ENCODE assay signal across 8 mouse cellular contexts in the genomic region with DNA sequence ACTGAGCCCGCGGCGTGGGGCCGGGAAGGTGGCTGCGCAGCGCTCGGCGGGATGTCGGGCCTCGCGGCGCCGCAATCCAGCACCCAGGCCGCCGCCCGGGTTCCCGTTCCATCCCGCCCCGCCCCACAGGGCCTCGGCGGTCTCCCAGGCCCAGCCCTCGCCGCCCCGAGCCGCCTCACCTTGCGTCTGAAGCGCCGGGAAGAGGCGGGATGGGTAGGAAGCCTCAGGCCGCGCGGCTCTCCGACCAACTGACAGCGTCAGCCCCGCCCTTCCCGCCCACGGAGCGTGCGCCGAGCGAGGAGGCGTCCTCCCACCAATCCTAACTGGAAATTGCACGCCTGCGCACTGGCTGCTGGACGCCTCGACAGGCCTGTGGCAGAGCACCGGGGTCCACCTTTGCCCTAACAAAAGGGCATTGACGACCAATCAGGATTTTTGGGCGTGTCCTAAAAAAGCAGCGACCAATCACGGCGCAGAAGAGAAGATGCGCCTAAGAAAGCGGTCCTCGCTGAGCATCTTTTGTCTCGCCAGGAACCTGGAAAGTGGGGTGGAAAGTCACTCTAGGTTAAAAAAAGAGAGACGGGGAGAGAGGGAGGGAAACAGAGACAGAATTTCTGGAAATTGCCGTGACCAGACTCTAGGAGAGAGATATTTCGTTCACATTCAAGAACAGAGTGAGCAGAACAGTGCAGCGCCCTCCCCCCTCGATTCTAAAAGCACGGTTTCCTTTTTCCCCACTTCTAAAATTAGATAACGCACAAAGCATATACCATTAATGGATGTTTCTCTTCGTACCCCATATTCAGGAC. TPM values are rescaled to one million over a fixed set of nuclear protein-coding genes. Genes with fewer than 3 reads are reported as not detected.
DNase-seq lines count a peak whose midpoint lies in the region; ATAC-seq and TF ChIP-seq lines count a peak whose summit lies in the region.

No protein-coding gene starts in this region.

- H3K27ac ChIP-seq in cortical plate, adult 2 months (ENCODE audit: insufficient read depth, low read length), result peak overlapping the region; percentile 8

- TF ChIP-seq POLR2A in cortical plate, adult 2 months (IDR thresholded peaks at IDR 0.05; ENCODE audit: extremely low read depth, insufficient read depth, low read length), result no peak; the same call in 1 of the 2 replicates

- peaks cover 1% of the 10 kb centered on the region; the same call in 1 of the 2 replicates for H3K4me1 ChIP-seq in cortical plate, adult 2 months (ENCODE audit: control insufficient read depth, insufficient read depth, low read length)
- peaks cover 15% of the 10 kb centered on the region for H3K4me1 ChIP-seq in megakaryocyte, embryonic 14.5 days

- no peak for TF ChIP-seq CTCF in cortical plate, adult 2 months (IDR thresholded peaks at IDR 0.05; ENCODE audit: extremely low read depth, insufficient read depth, low read length)

- peaks cover 7% of the 10 kb centered on the region for H3K36me3 ChIP-seq in megakaryocyte, embryonic 14.5 days (replicated peaks; ENCODE audit: low read length)

- no peaks in the 10 kb centered on the region for H3K27me3 ChIP-seq in megakaryocyte, embryonic 14.5 days (replicated peaks)

- ATAC-seq in activated CD4-positive, CD25-positive, alpha-beta regulatory T cell, adult 4 months, result peak; percentile 96

- no peaks in the 10 kb centered on the region for H3K9me3 ChIP-seq in megakaryocyte, embryonic 14.5 days

- H3K4me3 ChIP-seq in cortical plate, adult 2 months (ENCODE audit: insufficient read depth, low read length), result peak overlapping the region; percentile 87
- peak overlapping the region; percentile 93 for H3K4me3 ChIP-seq in megakaryocyte, embryonic 14.5 days (replicated peaks)

- DNase-seq in gastrocnemius, adult 8-10 months (ENCODE audit: low spot score in 2 of 2), result peak; percentile 90 to 96
- DNase-seq in hindlimb bud, embryonic 11.5 days (ENCODE audit: extremely low spot score, low read depth, low spot score), result peak; percentile 91
- DNase-seq in left cerebral cortex, adult 8-10 months (ENCODE audit: low spot score in 2 of 2), result peak; percentile 85 to 97
- DNase-seq in right cerebral cortex, postnatal 10 days (ENCODE audit: low spot score in 2 of 2), result peak; percentile 99
- DNase-seq in urinary bladder, postnatal 25 days (ENCODE audit: low spot score), result peak; percentile 96

RNA-seq across cellular contexts. Expression of a gene that starts 15.7 kb away (rescaled TPM):
- polyA plus RNA-seq in activated CD4-positive, CD25-positive, alpha-beta regulatory T cell, adult 4 months (2017; shearing (Covaris generic)), result 10 to 100 TPM; 22.6 to 27.6 TPM
- polyA plus RNA-seq in cortical plate, adult 2 months (2012; rRNA removed), result 233 and 248 TPM in 2 replicates
- total RNA-seq in gastrocnemius, adult 8-10 months (2022), result 10 to 100 TPM; 49.1 to 54.1 (median 51.7) TPM
- total RNA-seq in left cerebral cortex, adult 8-10 months (2022), result 100 to 1,000 TPM; 198 to 226 (median 211) TPM
- 2.9 TPM in 1 of 2 replicates, not detected in the other for polyA plus RNA-seq in megakaryocyte, embryonic 14.5 days (2012; ENCODE audit: insufficient read depth, low replicate concordance)

RNA-seq across cellular contexts. Expression of a gene that starts 52.8 kb away (rescaled TPM):
- under 1 TPM in 1 of 2 experiments, not detected in 1; 0.15 TPM for polyA plus RNA-seq in activated CD4-positive, CD25-positive, alpha-beta regulatory T cell, adult 4 months (2017; shearing (Covaris generic))
- polyA plus RNA-seq in cortical plate, adult 2 months (2012; rRNA removed), result 8.3 and 8.8 TPM in 2 replicates
- not detected for total RNA-seq in gastrocnemius, adult 8-10 months (2022)
- 1 to 10 TPM; 8.6 to 9.6 (median 9.2) TPM for total RNA-seq in left cerebral cortex, adult 8-10 months (2022)
- polyA plus RNA-seq in megakaryocyte, embryonic 14.5 days (2012; ENCODE audit: insufficient read depth, low replicate concordance), result not detected in 2 replicates

Comparison
In these comparisons a context has a peak if more than half of its experiments do, and no peak if none do; other contexts are left out.
1. Peak in every context shown above with its lines: DNase-seq, ATAC-seq, H3K4me3 ChIP-seq and H3K27ac ChIP-seq.